Mouse (Mus musculus) lung, postnatal 0 days (tissue): ENCODE measurements around the gene 2310061I04Rik.
A peak's percentile ranks its signal among the peaks of the same experiment; 100 is the strongest.

Source experiments
- CTCF ChIP-seq: IDR thresholded peaks from 2 replicates; pipeline ENCODE4 v1.5.1; 2016; ENCODE audit warnings: antibody characterized with exemption, mild to moderate bottlenecking
- EP300 ChIP-seq: IDR thresholded peaks from 2 replicates; pipeline ENCODE4 v1.6.1; 2016; ENCODE audit warnings: antibody characterized with exemption, mild to moderate bottlenecking, control low read depth

DNA sequence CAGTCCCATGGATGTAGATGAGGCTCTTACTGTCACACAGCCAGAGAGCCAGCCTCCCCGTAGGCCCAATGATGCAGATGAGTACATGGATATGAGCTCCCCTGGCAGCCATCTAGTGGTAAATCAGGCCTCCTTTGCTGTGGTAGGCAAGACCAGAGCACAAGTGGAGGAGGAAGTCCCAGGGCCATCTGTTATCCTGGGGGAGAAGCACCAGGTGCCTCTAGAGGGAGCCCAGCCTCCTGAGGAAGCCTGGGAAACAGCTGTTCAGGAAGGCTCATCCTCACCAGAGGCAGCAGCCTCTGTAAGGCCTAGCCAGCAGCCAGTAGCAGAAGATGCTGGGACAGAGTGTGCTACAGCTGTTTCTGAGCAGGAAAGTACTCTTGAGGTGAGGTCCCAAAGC lies 49.1 kb downstream of the 2310061I04Rik start:
- TF ChIP-seq CTCF, result peak; percentile 46
- TF ChIP-seq EP300, result no peak
